ENCODE assay signal across 9 mouse cellular contexts in the genomic region with DNA sequence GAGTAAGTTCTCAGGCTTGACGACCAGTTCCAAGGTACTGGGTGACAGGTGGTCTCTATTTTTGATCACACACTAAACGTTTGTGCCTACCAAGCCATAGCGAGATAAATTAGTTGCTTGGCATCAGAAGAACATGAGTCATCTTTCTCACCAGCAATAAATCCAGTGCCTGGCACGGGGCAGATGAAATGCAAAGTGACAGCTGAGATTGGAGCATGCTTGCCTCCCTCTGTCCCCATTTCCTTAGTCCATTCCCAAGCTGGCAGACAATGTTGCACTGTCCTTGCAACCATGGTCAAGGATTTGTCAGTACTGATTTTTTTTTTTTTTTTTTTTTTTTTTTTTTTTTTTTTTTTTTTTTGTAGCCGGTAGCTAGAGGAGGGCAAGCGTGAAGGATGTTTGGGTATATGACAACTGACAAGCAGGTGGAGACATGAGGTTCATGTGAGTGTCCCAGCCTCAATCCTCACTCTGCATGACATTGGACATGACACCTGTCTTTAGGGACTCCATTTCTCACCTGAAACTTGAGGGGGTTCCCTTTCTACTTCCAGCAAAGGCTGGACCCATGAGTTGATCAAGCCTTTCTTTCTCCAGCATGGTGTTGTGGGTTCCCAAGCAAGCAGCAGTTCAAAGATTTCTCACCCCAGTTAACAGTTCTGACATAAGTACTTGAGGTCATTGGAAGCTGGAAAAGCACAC.
A peak's percentile ranks its signal among the peaks of the same experiment; 100 is the strongest.
DNase-seq lines count a peak whose midpoint lies in the region.
"Had no signal": no experiment of that assay in that cellular context is flagged by ENCODE, and none has a peak within 500 bp of the region (broad histone marks: within the 10 kb centered on the region; RNA-seq: fewer than 3 reads in every experiment).

No protein-coding gene starts in this region.

- DNase-seq in A20 (ENCODE audit: low read depth, low spot score): peak; percentile 90
- DNase-seq in Muller cell, postnatal 12 days (ENCODE audit: inconsistent ontology term): peak; percentile 87
- DNase-seq in cerebellum, adult 8-10 months: peak; percentile 84
- DNase-seq in layer of hippocampus, postnatal 36 days: peak; percentile 23 to 27
- no peak for DNase-seq in kidney, postnatal 25 days
- DNase-seq in embryonic facial prominence, embryonic 10.5 days (ENCODE audit: low spot score): no peak
- no peak for DNase-seq in lung, postnatal 4 days

- 84% methylated on average over 6 of the region's 6 CpGs for WGBS in embryonic facial prominence, embryonic 10.5 days

- no peaks in the 10 kb centered on the region for H3K36me3 ChIP-seq in embryonic facial prominence, embryonic 10.5 days (replicated peaks)
- H3K36me3 ChIP-seq: midbrain, embryonic 12.5 days had no signal

- no peaks in the 10 kb centered on the region for H3K9me3 ChIP-seq in embryonic facial prominence, embryonic 10.5 days
- H3K9me3 ChIP-seq: midbrain, embryonic 12.5 days had no signal

- peaks cover 9% of the 10 kb centered on the region for H3K4me1 ChIP-seq in embryonic facial prominence, embryonic 10.5 days
- H3K4me1 ChIP-seq: midbrain, embryonic 12.5 days had no signal

- no peak overlapping the region for H3K27ac ChIP-seq in embryonic facial prominence, embryonic 10.5 days (replicated peaks)
- H3K27ac ChIP-seq: liver, embryonic 14.5 days; midbrain, embryonic 12.5 days had no signal

- H3K4me3 ChIP-seq in embryonic facial prominence, embryonic 10.5 days: no peak overlapping the region
- H3K4me3 ChIP-seq: midbrain, embryonic 12.5 days had no signal

- H3K27me3 ChIP-seq in embryonic facial prominence, embryonic 10.5 days (replicated peaks; ENCODE audit: low read depth, poor library complexity, severe bottlenecking): no peaks in the 10 kb centered on the region
- H3K27me3 ChIP-seq: midbrain, embryonic 12.5 days had no signal

Comparison
In these comparisons a context has a peak if more than half of its experiments do, and no peak if none do; other contexts are left out.
1. DNase-seq: peak in A20 (single experiment), Muller cell, postnatal 12 days (single experiment), cerebellum, adult 8-10 months (single experiment) and layer of hippocampus, postnatal 36 days (2 of 2); none in kidney, postnatal 25 days (0 of 2), embryonic facial prominence, embryonic 10.5 days (single experiment) and lung, postnatal 4 days (0 of 2).